Mouse (Mus musculus) testis, postnatal 10 days (tissue): ENCODE results near the gene Gm8247.
A peak's percentile ranks its signal among the peaks of the same experiment; 100 is the strongest.
"Not testable (repeated sequence)": the region's sequence is repeated elsewhere in the genome, so short reads cannot be mapped to it uniquely, and the experiment has no call there.

Source experiments
- DNase-seq: peaks from one replicate; pipeline ENCODE4 v3.0.0; 2021; ENCODE audit warnings: low spot score

The Gm8247 gene

DNA sequence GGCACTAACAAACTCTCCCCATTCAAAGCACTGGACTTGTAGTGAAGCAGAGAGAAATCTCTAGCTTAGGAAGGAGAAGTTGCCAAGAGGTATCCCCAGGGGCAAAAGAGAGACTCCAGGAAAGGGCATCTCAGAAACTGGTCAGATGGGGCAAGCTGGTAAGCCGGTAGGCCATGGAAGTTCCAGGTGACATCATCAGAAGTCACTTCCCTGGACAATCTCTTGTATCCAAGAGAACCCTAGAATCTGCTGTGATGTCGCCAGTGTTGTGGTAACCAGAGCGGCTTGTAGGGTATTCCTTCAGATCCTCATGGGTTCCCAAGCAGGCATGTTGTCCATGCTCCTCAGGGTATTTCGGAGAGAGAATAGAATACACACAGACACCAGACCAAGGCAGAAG is at the start of gene Gm8247:
TSS of gene Gm8247 (plus strand) at position 301 of the 400 bp plus-strand sequence.
- DNase-seq = not testable (repeated sequence)

DNA sequence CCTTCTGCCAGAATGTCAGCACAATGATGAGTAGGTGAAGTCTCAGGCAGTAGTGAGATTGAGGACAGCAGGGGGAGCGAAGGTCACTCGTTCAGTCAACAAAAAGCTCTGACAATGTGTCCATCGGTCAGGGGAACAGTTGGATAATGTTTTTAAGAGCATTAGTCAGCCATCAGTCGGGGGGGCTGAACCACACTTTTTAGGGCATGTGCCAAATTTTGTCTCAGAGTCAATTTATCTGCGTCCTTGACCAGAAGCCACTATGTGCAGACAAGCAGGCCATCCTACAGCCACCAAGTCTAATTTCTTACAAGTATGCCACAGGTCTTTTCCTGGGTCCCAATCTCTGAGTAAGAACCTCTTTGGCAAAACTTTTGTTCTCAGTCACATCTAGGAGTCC is 35.0 kb upstream of the Gm8247 start:
- DNase-seq = not testable (repeated sequence)

DNA sequence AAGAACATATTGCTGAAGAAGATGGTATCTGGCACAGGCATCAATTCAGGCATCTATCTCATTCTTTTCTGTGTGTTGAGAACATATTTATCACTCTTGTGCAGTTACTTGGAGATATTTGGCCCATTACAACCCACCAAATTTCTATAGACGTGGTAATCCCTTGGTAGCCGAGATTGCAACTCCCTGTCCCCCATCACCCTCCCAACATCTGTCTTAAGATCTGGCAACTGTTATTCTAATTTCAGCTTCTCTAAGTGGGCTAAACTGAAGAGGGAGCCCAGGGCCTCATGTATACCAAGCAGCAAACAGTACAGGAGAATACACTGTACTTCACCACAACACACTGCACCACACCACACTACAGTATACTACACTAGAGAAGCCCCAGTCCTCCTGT is 8.8 kb downstream of the Gm8247 start:
- DNase-seq = peak; percentile 26

DNA sequence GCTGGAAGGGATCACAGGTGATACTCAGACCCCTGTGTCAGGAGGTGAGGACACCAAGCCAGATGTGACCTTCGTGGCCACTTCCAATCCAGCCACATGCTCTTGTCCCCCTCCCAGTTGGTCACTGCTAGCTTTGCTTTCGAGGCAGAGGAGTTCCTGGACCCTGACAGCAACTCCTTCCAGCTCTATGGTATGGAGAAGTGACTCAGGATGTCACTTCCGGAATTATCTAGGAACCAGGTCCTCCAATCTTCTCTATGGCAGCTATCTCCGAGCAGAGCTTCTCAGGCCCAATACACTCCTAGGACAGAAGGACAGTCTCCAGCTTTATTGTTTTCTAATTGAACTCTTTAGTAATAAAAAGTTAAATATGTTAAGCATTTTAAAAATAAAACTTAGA is 44.8 kb downstream of the Gm8247 start, which contains the start of gene Gm5624:
TSS of gene Gm5624 (minus strand) at position 202 of the 400 bp plus-strand sequence.
- not testable (repeated sequence) for DNase-seq
